Mouse (Mus musculus) spleen, postnatal 36 days (tissue): ENCODE data around the gene Chst5.
A peak's percentile ranks its signal among the peaks of the same experiment; 100 is the strongest.

Experiments
- DNase-seq, 2 experiments: peaks; one replicate each; pipeline ENCODE4 v3.0.0; 2022; ENCODE audit warnings: low spot score in 2 of 2, mixed read lengths in 1 of 2

Chst5 gene

DNA sequence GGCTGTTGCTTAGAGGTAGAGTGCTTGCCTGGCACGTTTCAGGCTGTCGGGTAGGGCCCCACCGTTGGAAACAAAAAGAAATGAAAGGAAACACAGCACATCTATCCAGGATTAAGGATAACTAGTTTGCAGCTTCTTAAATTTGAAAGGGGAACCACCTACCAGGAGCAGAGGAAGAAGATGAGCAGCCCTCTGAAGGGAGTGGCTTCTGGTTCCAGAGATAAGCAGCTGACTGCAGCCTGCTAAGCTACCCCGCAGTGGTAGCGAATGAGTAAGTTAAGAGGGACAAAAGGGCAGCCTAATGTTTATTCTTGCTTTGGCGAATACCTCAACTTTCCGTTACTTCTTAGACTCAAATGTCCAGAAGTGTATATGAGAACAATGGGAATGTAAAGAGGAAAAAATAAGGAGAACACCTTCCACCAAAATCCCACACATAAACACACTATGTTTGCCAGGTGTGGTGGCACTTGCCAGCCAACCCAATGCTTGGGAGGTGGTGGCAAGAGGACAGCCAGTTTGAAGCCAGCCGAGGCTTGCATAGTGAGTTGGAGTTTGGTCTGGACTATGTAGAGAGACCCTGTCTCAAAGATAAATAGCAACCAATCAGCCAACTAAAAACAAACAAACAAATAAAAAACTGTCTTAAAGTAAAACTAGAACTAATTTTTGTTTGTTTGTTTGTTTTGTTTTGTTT, 19.5 kb upstream of the Chst5 start:
- DNase-seq: peak; percentile 31 to 53

DNA sequence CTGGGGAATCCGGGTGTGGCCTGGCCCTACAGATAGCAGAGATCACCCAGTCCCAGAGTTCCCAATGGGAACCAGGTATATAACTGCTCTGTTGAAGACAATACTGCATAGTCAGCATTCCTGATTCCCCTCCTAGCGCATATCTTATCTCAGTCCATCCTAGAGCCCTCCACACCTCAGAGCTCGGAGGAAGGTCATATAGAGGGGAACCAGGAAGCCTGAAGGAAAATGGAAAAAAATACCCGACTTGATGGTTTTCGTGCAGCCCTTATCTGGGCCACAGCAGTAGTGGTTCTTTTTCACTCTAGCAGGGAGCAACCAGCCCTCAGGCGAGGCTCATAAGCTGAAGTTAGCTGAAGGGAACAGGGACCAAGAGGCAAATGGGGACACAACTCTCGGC, 14.7 kb upstream of the Chst5 start:
- no peak for DNase-seq

DNA sequence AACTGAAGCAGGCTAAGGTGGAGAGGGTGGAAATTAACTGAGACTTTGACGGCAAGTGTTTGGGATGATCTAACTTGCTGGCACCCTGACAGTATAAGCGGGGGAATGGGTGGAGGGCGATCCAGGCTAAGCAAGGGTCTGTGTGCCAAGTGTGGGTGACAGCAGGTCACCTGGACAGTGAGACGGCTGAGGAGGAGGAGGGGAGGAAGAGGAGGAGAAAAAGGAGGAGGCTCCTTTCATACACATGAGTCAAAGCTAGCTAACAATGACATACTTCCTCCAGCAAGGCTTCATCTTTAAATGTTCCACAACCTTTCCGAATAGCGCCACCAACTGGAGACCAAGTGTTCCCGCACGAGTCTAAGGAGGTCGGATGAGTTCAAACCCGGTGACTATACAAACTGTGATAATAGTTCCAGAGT, 13.1 kb upstream of the Chst5 start:
- DNase-seq: peak; percentile 34 to 43

DNA sequence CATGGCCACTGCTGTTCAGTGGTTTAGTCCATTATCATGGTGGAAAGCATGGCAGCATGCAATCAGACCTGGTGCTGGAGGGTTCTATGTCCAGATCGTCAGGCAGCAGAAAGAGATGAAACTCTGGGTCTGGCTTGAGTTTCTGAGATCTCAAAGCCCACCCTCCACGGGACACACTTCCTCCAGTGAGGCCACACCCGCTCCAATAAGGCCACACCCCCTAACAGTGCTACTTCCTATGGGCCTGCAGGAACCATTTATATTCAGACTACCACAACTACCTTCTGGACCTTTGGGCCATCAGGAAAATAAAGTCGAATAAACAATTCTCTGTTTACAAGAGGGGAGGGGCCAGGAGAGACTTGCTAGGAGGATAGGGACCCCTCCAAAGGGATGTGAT, 10.7 kb upstream of the Chst5 start:
- no peak for DNase-seq

DNA sequence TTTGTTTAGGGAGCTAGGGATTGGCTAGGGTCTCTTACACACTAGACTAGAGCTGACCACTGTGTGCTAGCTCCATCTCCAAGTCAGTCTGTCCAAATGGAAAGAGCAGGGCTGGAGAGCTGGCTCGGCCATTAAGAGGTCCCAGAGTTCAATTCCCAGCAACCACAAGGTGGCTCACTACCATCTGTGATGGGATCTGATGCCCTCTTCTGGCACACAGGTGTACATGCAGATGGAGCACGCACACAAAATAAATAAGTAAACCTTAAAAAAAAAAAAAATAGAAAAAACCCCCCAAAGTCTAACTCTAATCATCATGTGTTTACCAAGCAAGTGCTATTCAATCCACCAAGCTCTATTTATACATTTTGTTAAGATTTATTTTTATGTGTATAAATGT, 9.4 kb upstream of the Chst5 start:
- no peak for DNase-seq

DNA sequence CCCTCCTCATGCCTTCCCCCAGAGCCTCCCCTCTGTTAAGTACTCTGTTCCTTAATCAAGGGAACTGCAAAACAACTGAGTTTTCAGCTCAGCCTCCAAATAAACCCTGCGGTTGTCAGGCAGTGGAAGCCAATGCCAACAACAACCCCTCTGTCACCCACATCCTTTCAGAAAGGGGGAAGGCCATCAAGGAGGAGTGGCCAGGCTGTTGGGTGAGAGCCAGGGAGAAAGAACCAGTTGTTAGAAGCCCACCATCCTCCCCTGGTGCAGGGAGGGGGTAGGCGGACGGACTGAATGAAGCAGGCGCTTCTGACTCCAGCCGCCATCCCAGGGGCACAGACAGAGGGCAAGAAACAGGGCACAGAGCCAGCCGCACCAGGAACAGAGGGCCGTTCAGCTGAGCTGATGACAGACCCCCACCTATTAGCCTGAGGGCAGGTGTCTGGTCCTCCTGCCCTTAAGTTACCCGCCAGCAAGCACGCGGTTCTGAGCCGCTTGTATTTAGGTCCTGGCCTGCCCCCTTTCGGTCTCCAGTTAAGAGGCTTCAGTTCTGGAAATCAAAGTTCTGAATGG, 2.7 kb upstream of the Chst5 start:
- DNase-seq: no peak

DNA sequence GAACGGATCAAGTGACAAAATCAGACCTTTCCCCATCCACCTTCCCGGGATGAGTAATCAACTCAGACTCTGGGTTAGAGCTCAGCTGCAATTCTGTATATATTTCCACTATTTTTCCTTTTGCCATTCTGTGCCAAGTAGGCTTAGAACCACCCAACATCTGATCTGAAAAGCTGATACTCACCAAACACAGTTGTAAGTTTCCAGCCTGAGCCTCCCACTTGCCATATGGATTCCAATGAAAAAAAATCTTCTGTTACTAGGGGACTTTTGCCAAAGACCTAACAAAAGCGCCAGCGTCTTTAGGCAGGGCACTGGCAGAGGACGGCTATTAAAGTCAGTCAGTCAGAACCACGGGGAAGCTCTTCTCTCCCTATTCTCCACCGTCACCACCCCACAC, 1.3 kb upstream of the Chst5 start:
- no peak for DNase-seq

DNA sequence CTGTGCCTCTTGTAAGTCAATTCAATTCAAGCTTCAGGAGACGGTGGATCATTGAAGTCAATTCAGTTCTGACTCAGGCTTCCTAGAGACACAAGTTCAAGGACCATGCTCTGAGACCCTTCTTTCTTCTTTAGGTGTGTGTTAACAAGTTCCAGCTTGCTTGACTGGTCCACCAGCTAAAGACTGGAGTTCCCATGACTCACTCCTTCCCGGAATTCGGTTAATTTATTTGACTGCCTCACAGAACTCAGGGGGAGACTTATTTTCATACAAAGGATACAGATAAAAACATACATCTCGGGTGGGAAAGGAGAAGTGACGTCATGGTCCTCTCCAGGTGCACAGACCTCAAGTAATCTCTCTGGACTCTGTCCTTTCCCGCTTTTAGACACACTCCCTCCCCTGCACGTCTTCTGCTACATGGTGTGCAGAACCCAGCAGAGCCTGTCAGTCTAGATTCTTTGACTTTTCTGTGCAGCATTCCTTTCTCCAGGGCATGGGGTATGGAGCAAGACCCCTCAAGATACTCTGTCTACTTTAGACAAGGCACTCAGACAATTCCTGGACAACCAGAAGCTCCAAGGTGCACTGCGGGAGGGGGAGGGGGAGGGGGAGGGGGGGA, 4.6 kb downstream of the Chst5 start:
- DNase-seq: no peak

DNA sequence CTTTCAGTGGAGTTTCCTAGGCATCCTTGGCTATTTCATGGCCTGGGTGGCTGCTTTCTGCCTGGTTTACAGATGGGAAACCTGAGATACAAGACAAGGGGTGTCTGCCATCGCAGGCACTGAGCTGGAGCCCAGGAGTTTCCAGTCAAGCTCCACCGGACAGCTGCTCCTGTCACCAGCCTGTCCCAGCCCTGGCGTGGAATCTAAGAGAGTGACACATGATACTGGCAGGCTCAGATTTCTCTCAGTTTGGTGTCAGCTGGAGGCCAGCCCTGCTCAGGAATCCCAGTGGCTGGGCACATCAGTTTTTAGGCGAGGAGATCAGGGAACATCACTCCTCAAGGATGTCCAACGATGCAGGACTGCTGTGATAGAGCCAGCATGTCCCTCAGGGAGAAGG, 8.2 kb downstream of the Chst5 start:
- no peak for DNase-seq

DNA sequence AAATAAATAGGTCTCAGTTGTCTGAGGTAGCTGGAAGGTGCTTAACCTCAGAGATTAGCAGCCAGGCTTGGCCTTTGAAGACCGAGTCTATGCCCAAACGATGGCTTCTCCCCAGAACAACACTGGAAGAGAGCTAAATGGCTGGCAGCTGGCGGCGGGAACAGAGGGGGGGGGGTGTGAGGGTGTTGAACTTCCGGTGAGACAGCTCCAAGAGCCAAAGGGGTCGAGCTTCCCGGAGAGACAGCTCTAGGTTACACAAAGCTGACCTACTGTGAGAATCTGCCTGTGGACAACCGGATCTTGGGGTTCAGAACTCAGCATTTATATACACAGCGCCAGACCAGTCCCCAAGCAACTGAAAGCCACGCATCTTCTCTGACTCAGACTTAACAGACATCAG, 11.7 kb downstream of the Chst5 start:
- DNase-seq: no peak

DNA sequence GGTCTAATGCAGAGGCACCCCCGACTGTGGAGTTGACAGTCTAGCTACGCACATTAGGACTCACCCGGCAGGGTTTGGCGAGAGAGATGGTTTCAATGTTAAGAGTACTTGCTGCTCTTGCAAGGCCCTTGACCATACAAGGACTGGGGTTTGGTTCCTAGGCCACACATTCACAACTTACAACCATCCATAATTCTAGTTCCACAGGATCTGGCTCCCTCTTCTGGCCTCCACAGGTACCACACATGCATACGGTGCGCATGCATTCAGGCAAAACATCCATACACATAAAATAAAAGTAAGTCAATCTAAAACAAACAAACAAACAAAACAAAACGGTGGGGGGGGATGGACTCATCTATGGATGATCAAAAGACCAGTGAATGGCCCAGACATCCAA, 15.3 kb downstream of the Chst5 start:
- no peak for DNase-seq

DNA sequence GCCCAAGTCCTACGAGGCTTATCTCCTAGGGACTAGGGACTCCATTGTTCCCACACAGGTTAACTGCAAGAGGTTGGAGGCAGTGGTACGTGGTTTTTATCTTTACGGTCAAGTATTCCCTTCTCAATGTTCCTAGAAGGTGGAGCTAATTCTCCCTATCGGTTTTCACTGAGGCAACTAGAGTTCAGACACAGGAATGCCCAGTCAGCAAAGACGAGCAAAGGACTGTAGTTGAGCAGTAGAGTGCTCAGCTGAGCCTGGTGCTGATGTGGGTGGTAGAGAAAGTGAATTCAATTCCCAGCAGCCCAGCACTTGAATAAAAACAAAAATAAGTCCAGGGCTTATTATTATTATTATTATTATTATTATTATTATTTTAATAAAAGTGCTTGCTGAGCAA, 17.6 kb downstream of the Chst5 start:
- no peak for DNase-seq

DNA sequence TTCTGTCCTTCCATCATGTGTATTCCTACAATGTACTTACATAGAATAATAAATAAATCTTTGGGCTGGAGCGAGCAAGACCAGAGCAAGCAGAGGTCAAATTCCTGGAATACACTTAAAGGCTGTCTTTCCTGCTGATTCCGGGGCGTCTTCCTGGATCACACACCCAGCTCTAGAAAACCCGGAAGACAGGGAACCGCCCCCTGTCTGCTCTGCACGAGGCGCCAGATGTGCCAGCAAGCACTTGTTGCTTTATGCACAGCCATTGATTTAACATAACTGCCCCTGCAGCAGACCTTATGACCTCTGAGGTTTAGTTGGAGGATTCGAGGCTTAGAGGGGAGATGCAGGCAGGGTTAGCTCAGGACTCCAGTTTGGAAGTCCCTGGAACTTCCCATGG, 18.3 kb downstream of the Chst5 start:
- no peak for DNase-seq

DNA sequence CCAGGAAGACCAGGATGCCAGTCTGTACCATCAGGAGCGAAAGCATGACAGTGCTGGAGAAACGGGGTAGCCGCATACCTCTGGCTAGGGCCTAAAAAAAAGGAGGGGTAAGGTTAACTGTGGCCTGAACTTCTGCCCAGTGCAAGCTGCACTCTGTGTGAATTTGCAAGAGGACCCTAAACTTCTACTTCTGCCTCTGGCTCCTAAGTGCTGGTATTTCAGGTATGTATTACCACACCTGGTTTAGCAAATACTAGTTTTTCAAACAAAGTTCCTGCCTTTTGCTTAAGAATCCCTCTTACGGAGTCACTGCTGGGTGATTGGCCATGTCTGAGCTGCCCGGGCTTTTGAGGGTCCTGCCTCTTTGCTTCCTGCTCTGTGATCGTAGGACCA, 19.3 kb downstream of the Chst5 start:
- DNase-seq: no peak

DNA sequence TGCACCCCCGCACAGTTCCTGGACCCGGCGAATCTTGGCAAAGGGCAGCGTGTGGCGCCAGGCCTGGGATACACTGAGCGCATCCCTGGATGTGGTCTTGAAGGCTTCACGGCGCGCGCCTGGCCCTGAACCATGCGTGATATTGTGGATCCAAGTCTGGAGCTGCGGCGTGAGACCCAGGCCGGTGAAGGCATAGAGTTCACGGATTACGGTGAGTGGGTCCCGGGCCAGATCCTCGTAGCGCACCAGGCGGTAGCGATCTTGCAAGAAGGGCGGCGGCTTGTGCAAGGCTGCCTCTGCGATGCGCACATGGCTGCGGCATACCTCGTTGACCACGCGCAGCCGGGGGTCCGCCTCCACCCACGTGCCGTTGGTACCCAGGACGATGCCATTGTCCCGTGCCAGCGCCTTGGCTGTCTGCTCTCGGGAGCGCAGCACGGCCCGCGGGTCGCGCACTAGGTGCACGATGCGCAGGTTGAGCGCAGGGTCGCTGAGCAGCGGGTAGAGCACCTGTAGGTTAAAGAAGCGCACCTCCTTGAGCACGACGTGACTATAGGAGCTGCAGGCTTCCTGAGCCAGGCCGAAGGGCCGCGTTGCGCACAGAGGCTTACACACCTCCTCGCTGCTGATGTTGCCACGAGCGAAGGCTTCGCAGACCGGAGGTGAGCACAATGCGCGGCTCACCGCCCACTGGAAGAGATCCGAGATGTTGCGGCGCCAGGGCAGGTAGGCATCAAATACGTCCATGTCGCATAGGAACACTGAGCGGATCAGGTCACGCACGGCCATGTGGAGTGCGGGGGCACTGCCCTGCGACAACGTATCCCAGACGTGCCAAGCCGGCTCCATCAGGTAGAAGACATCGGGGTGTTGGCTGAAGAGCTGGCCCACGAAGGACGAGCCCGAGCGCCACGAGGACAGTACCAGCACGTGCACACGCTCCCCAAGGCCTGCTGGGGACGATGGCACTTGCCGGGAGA, 20.0 kb downstream of the Chst5 start:
- DNase-seq: no peak

DNA sequence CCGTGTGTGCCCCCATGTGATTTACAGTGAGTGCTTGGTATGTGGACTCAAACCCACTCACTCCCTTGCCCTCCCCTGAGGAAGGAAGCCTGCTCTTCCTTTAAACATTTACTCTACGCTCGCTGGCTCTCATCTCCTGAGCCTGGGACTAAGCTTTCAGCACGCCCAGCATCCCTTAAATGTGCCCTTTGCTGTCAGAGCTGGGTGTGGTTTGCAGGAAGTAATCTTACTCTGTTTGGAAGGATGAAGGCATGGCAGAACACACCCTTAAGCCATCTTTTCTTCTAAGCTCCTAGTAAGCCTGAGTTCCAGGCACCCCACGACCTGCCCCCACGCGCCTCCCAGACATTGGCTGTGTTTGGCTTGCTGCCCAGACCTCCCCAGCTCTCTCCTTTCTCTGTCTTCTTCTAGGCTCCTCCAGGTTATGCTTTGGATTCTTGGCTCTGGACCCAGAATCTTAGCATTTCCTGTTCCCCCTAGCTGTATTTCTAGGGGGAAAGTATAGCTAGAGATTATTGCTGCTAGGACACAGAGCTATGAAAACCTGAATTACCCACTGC, 22.1 kb downstream of the Chst5 start:
- no peak for DNase-seq

DNA sequence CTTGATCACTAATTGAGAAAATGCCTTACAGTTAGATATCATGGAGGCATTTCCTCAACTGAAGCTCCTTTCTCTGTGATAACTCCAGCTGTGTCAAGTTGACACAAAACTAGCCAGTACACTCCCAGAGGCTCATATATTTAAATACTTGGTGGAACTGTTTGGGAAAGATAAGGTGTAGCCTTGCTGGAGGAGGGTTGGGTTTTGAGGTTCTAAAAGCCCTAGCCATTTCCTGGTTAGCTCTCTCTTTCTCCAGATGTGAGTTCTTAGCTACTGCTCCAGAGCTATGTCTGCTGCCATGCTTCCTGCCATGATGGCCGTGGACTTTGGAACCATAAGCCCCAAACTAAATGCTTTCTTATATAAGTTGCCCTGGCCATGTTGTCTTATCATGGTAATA, 22.8 kb downstream of the Chst5 start:
- no peak for DNase-seq

DNA sequence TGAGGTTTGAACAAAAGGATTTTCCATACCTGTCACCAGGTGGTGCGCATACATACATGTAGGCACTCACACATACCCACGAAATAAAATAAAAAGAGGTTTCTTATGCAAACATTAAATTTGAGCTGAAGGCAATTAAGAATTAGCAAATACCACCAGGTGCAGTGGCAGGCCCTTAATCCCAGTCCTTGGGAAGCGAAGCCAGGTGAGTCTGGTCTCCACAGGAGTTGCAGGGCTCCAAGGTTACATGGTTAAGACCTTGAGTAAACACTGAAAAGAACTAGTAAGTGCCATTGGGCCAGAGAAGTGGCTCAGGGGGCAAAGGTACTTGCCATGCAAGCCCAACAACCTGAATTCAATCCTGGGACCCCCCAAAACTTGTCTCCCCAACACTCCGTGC, 26.6 kb downstream of the Chst5 start:
- no peak for DNase-seq

DNA sequence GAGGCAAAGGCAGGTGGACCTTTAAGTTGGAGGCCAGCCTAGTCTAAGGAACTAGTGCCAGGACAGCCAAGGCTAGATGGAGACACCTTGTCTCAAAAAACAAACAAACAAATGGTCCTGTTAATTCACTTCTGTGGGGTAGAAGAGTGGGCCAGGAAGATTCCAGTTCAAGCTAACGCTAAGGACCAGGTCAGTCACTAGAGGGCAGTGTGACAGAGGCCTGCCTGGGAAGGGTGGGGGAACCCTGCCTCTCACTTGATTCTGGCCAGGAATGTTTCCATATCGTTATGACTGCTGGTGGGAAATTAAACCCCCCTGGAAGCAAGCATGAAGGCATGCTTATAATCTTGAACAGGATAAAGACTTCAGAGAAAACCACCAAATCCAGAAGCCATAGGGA, 28.7 kb downstream of the Chst5 start:
- peak; percentile 21 to 40 for DNase-seq

DNA sequence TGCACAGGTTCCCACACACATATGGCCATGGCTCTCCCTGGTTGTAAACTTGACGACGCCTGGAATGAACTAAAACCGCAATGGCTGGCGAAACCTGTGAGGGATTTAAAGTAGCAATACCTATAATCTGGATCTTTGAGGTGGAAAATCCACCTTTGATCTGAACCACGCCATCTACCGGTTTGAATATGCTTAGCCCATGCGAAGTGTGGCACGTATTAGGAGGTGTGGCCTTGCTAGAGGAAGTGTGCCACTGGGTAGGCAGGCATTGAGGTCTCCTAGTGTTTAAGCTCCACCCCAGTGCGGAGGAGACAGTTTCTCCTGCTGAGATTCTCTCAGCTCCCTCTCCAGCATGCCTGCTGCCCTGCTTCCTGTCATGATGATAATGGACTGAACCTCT, 32.5 kb downstream of the Chst5 start:
- no peak for DNase-seq

DNA sequence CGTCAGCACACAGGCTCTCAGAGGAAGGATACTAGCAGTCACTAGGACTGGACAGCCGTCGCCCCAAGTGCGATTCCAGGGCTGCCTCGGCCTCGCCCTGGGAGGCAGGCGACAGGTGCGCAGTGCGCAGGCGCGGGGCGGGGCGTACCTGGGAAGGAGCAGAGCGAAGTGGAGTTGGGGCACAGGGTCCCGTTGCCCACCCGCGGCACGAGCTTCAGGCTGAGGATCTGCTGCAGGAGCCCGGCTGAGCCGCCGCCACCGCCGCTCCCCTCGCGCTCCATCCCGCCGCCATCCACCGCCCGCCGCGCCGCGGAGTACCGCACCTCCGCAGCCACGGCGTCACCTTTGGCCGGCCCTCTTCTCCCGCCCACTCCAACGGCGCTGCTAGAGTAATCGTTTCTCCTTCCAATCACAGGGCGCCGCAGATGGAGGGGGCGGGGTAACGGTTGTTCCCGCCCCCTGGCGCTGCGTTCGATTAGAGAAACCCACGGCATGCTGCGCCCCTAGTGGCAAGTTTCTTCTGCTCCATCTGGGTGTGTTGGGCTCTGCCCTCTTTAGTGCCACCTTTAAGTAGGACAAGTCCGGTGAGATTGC, 33.8 kb downstream of the Chst5 start, which contains the start of gene Tmem170:
Gene Tmem170, minus strand, starts transcription at position 396 of the 594 bp plus-strand sequence.
- peak; percentile 96 to 98 for DNase-seq
